Mouse (Mus musculus) spleen, postnatal 36 days (tissue): ENCODE measurements at regions not wholly inside any gene's neighbourhood (a gene's known extent, or its start where the extent isn't known, plus 50 kb on each side); places are given as distances from the start of the nearest gene placed in this dataset.

ENCODE experiments used
- DNase-seq, 2 experiments: peaks; one replicate each; pipeline ENCODE4 v3.0.0; 2022; ENCODE audit warnings: low spot score in 2 of 2, mixed read lengths in 1 of 2

DNA sequence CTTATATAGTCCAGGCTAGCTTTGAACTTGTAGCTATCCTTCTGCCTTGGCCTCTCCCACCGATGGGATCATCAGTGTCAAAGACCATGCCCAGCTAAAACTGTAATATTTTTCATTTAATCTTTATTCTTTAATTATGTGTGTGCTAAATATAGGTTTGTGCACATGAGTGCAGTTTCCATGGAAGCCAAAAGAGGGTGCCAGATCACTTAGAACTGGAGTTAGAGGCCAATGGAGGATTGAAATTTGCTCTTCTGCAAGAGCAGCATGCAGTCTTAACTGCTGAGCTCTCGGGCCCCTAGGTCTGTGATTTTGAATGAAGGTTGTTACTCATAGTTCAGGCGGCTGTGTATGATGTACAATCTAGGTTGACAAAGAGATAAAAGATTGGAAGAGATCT is 66.6 kb upstream of the Slc22a22 start:
- no peak for DNase-seq

GRCm38 (mm10) chr15:57542630-57543029 is 65.2 kb upstream of the Slc22a22 start:
- no peak for DNase-seq

GRCm38 (mm10) chr15:57535514-57535913 is 58.1 kb upstream of the Slc22a22 start:
- no peak for DNase-seq
